Comparison of ENCODE assay signal across 8 mouse cellular contexts in genomic region chr6:58770654-58771218, GRCm38 (mm10).
DNase-seq lines count a peak whose midpoint lies in the region; ATAC-seq and TF ChIP-seq lines count a peak whose summit lies in the region.

No protein-coding gene starts in this region.

- H3K4me3 ChIP-seq in kidney, embryonic 15.5 days (replicated peaks): no peak overlapping the region
- no peak overlapping the region for H3K4me3 ChIP-seq in forebrain, embryonic 15.5 days
- H3K4me3 ChIP-seq in hindbrain, postnatal 0 days (ENCODE audit: low read length): no peak overlapping the region
- H3K4me3 ChIP-seq in midbrain, embryonic 13.5 days (replicated peaks): no peak overlapping the region

- H3K27ac ChIP-seq in kidney, embryonic 15.5 days: no peak overlapping the region
- H3K27ac ChIP-seq in forebrain, embryonic 15.5 days (replicated peaks): no peak overlapping the region
- H3K27ac ChIP-seq in hindbrain, postnatal 0 days: no peak overlapping the region
- no peak overlapping the region for H3K27ac ChIP-seq in midbrain, embryonic 13.5 days

- no peaks in the 10 kb centered on the region for H3K36me3 ChIP-seq in kidney, embryonic 15.5 days
- no peaks in the 10 kb centered on the region for H3K36me3 ChIP-seq in forebrain, embryonic 15.5 days
- H3K36me3 ChIP-seq in hindbrain, postnatal 0 days (ENCODE audit: insufficient read depth, low read length): no peaks in the 10 kb centered on the region
- no peaks in the 10 kb centered on the region for H3K36me3 ChIP-seq in midbrain, embryonic 13.5 days

- no peak; the same call in 1 of the 2 replicates for ATAC-seq in kidney, embryonic 15.5 days (replicated peaks; ENCODE audit: low FRiP score)
- ATAC-seq in forebrain, embryonic 15.5 days (replicated peaks): peak; percentile 63; the same call in 1 of the 2 replicates
- ATAC-seq in hindbrain, postnatal 0 days: peak; percentile 47; the same call in 1 of the 2 replicates
- peak; percentile 53; the same call in 1 of the 2 replicates for ATAC-seq in midbrain, embryonic 13.5 days

- TF ChIP-seq CTCF in hindbrain, postnatal 0 days (IDR thresholded peaks at IDR 0.05; ENCODE audit: low read depth): peak; percentile 93

- no peak overlapping the region for H3K9ac ChIP-seq in kidney, embryonic 15.5 days
- no peak overlapping the region for H3K9ac ChIP-seq in forebrain, embryonic 15.5 days (replicated peaks)
- H3K9ac ChIP-seq in hindbrain, postnatal 0 days (replicated peaks; ENCODE audit: low read length): no peak overlapping the region
- no peak overlapping the region for H3K9ac ChIP-seq in midbrain, embryonic 13.5 days (replicated peaks)

- no peak overlapping the region for H3K4me2 ChIP-seq in kidney, embryonic 15.5 days
- no peak overlapping the region for H3K4me2 ChIP-seq in forebrain, embryonic 15.5 days (replicated peaks)
- no peak overlapping the region for H3K4me2 ChIP-seq in hindbrain, postnatal 0 days (ENCODE audit: low read depth, low read length)
- H3K4me2 ChIP-seq in midbrain, embryonic 13.5 days (replicated peaks): no peak overlapping the region

- DNase-seq in kidney, adult 18-20 months: peak; percentile 59
- DNase-seq in cerebellum, adult 11 months: peak; percentile 27
- peak; percentile 86 for DNase-seq in hindbrain, postnatal 0 days (ENCODE audit: low spot score)
- DNase-seq in left cerebral cortex, adult 8-10 months (ENCODE audit: low spot score in 2 of 2): peak; percentile 8
- peak; percentile 20 to 45 for DNase-seq in spleen, postnatal 14 days (ENCODE audit: low spot score in 2 of 2)

- H3K27me3 ChIP-seq in kidney, embryonic 15.5 days: no peaks in the 10 kb centered on the region
- no peaks in the 10 kb centered on the region for H3K27me3 ChIP-seq in forebrain, embryonic 15.5 days
- H3K27me3 ChIP-seq in hindbrain, postnatal 0 days (ENCODE audit: insufficient read depth, low read length): no peaks in the 10 kb centered on the region
- no peaks in the 10 kb centered on the region for H3K27me3 ChIP-seq in midbrain, embryonic 13.5 days

- WGBS in kidney, embryonic 15.5 days: 20% methylated on average over 8 of the region's 8 CpGs
- 23% methylated on average over 8 of the region's 8 CpGs for WGBS in forebrain, embryonic 15.5 days
- WGBS in hindbrain, postnatal 0 days: 24% methylated on average over 8 of the region's 8 CpGs
- WGBS in midbrain, embryonic 13.5 days: 26% methylated on average over 8 of the region's 8 CpGs

- no peaks in the 10 kb centered on the region for H3K4me1 ChIP-seq in kidney, embryonic 15.5 days
- H3K4me1 ChIP-seq in forebrain, embryonic 15.5 days: no peaks in the 10 kb centered on the region
- no peaks in the 10 kb centered on the region for H3K4me1 ChIP-seq in hindbrain, postnatal 0 days (ENCODE audit: insufficient read depth, low read length)
- H3K4me1 ChIP-seq in midbrain, embryonic 13.5 days (replicated peaks): no peaks in the 10 kb centered on the region

- H3K9me3 ChIP-seq in kidney, embryonic 15.5 days (replicated peaks): no peaks in the 10 kb centered on the region
- H3K9me3 ChIP-seq in forebrain, embryonic 15.5 days: no peaks in the 10 kb centered on the region
- no peaks in the 10 kb centered on the region for H3K9me3 ChIP-seq in hindbrain, postnatal 0 days (ENCODE audit: low read length)
- H3K9me3 ChIP-seq in midbrain, embryonic 13.5 days: no peaks in the 10 kb centered on the region

Comparison
In these comparisons a context has a peak if more than half of its experiments do, and no peak if none do; other contexts are left out.
1. DNase-seq: peak in every context shown above with its lines; median percentile 86 in hindbrain, postnatal 0 days; 59 in kidney, adult 18-20 months; 32 in spleen, postnatal 14 days; 27 in cerebellum, adult 11 months; 8 in left cerebral cortex, adult 8-10 months.